Mouse (Mus musculus): ENCODE results near the gene Dmxl2. TPM values are rescaled to one million over a fixed set of nuclear protein-coding genes. Genes with fewer than 3 reads are reported as not detected.

Dmxl2 gene
- polyA plus RNA-seq, 1 experiment: 0.25 TPM

DNA sequence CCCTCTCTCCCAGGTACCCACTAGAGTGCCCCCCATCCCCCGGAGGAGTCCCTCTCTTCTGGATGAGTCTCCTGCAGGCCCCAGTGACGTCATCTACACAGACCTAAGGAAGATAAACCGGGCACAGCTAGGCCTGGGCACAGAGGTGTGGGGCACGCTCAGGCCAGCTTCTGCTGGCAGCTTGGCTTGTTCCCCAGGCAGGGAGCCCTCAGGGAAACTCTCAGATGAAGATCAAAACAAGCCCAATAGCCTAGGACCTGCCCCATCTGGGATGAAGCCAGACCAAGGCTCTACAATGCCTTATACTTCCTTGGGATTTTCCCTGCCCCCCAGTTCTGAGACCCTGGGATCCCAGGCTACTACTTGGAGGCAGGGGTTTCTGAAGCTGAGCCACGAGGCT, 39.4 kb upstream of the Dmxl2 start:
- peaks cover 27% of the 10 kb centered on the region for H3K27me3 ChIP-seq (ENCODE audit: control insufficient read depth, insufficient read depth, insufficient read length)
- no peak overlapping the region for H3K4me3 ChIP-seq (ENCODE audit: insufficient read depth, poor library complexity, severe bottlenecking)
- TF ChIP-seq FOSL1 (IDR thresholded peaks at IDR 0.05; ENCODE audit: insufficient read depth, low read length, poor library complexity, severe bottlenecking) (no peak), MYOG (IDR thresholded peaks at IDR 0.05; ENCODE audit: control insufficient read depth, extremely low read depth, insufficient read length) (no peak), USF1 (IDR thresholded peaks at IDR 0.05; ENCODE audit: low read depth) (no peak), MAX (IDR thresholded peaks at IDR 0.05) (no peak), CTCF (IDR thresholded peaks at IDR 0.05; ENCODE audit: control insufficient read depth, insufficient read depth, insufficient read length) (no peak), CEBPB (IDR thresholded peaks at IDR 0.05; ENCODE audit: low read depth) (no peak), MYOD1 (IDR thresholded peaks at IDR 0.05; ENCODE audit: control insufficient read depth, insufficient read length, low read depth) (no peak)

DNA sequence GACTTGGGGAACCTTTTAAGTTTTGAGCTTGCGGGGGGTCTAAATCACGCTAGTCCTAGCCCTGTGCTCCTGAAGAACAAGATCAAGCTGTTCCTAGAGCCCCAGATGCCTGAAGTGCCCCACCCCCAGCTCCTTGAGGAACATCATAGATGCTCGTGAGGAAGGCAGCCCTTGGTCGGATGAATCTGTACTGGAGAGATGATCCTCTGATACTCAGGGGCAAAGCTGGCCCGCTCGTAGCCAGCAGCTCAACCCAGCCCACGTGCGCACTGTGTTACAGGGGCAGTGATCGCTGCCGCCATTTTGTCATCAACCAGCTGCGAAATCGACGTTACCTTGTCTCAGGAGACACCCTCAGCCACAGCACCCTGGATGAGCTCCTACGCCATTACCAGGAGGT, 37.3 kb upstream of the Dmxl2 start, which contains the start of gene Sh2d7:
Gene Sh2d7 (plus strand): TSS at position 301 of the 400 bp plus-strand sequence.
- peaks cover 32% of the 10 kb centered on the region for H3K27me3 ChIP-seq (ENCODE audit: control insufficient read depth, insufficient read depth, insufficient read length)
- TF ChIP-seq USF1 (IDR thresholded peaks at IDR 0.05; ENCODE audit: low read depth) (no peak), CEBPB (IDR thresholded peaks at IDR 0.05; ENCODE audit: low read depth) (no peak), FOSL1 (IDR thresholded peaks at IDR 0.05; ENCODE audit: insufficient read depth, low read length, poor library complexity, severe bottlenecking) (no peak), MYOG (IDR thresholded peaks at IDR 0.05; ENCODE audit: control insufficient read depth, extremely low read depth, insufficient read length) (no peak), CTCF (IDR thresholded peaks at IDR 0.05; ENCODE audit: control insufficient read depth, insufficient read depth, insufficient read length) (no peak), MAX (IDR thresholded peaks at IDR 0.05) (no peak), MYOD1 (IDR thresholded peaks at IDR 0.05; ENCODE audit: control insufficient read depth, insufficient read length, low read depth) (no peak)
- H3ac ChIP-seq (ENCODE audit: control insufficient read depth, insufficient read length, low read depth): no peak within 1 kb of the TSS
- no peaks in the 10 kb centered on the region for H3K79me3 ChIP-seq (ENCODE audit: low read depth)
- H3K36me3 ChIP-seq (ENCODE audit: control insufficient read depth, insufficient read depth): no peaks in the 10 kb centered on the region
- no peaks in the 10 kb centered on the region for H3K79me2 ChIP-seq (ENCODE audit: control insufficient read depth, insufficient read depth)
- no peak within 1 kb of the TSS for H3K4me3 ChIP-seq (ENCODE audit: insufficient read depth, poor library complexity, severe bottlenecking)

More for the DNA sequence above, 39.4 kb upstream of the Dmxl2 start:
- Histone ChIP-seq H3K79me2 (ENCODE audit: control insufficient read depth, insufficient read depth) (no peaks in the 10 kb centered on the region), H3ac (ENCODE audit: control insufficient read depth, insufficient read length, low read depth) (no peak overlapping the region), H3K36me3 (ENCODE audit: control insufficient read depth, insufficient read depth) (no peaks in the 10 kb centered on the region), H3K79me3 (ENCODE audit: low read depth) (no peaks in the 10 kb centered on the region)

DNA sequence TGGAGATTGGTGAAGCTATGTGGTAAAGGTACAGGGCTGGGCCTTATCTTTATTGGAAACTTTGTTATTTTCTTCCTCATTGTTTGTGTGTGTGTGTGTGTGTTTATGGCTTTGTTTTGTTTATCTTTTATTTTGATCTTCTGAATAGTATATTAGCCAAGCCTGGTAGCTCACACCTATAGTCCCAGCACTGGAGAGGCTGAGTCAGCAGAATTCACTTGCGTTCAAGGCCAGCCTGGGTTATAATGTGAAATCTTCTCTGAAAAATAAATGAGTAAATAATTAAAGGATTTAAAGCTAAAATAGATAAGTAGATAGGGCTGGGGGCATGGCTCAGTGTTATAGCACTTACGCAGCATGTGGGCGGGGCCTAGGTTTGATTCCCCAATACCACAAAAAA, 36.8 kb upstream of the Dmxl2 start:
- no peak for TF ChIP-seq CTCF (IDR thresholded peaks at IDR 0.05; ENCODE audit: control insufficient read depth, insufficient read depth, insufficient read length)
- no peak for TF ChIP-seq MYOD1 (IDR thresholded peaks at IDR 0.05; ENCODE audit: control insufficient read depth, insufficient read length, low read depth)
- TF ChIP-seq USF1 (IDR thresholded peaks at IDR 0.05; ENCODE audit: low read depth): no peak
- TF ChIP-seq CEBPB (IDR thresholded peaks at IDR 0.05; ENCODE audit: low read depth): no peak
- no peak for TF ChIP-seq MAX (IDR thresholded peaks at IDR 0.05)
- no peak for TF ChIP-seq FOSL1 (IDR thresholded peaks at IDR 0.05; ENCODE audit: insufficient read depth, low read length, poor library complexity, severe bottlenecking)
- TF ChIP-seq MYOG (IDR thresholded peaks at IDR 0.05; ENCODE audit: control insufficient read depth, extremely low read depth, insufficient read length): no peak
- no peaks in the 10 kb centered on the region for H3K79me3 ChIP-seq (ENCODE audit: low read depth)
- no peak overlapping the region for H3ac ChIP-seq (ENCODE audit: control insufficient read depth, insufficient read length, low read depth)
- no peaks in the 10 kb centered on the region for H3K36me3 ChIP-seq (ENCODE audit: control insufficient read depth, insufficient read depth)
- H3K4me3 ChIP-seq (ENCODE audit: insufficient read depth, poor library complexity, severe bottlenecking): no peak overlapping the region
- peaks cover 28% of the 10 kb centered on the region for H3K27me3 ChIP-seq (ENCODE audit: control insufficient read depth, insufficient read depth, insufficient read length)
- H3K79me2 ChIP-seq (ENCODE audit: control insufficient read depth, insufficient read depth): no peaks in the 10 kb centered on the region

DNA sequence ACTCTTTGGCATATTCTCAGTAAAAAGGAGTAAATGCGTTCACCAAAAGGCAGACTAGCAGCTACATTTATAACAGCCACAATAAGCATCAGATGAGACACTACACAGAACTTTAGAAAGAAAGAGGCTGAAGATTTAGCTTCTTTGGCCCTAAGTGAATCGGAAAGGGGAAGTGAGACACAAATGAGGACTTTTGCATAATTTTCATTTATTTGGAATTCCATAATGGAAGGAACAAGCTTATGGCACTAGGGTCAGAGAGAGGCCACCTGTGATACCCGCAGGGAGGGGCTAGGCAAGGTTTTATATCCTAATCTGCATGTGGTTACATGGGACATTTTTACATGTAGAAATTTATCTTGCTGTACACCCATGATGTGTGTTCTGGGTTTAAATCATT, 36.1 kb upstream of the Dmxl2 start:
- H3K79me3 ChIP-seq (ENCODE audit: low read depth): no peaks in the 10 kb centered on the region
- H3K36me3 ChIP-seq (ENCODE audit: control insufficient read depth, insufficient read depth): no peaks in the 10 kb centered on the region
- H3ac ChIP-seq (ENCODE audit: control insufficient read depth, insufficient read length, low read depth): no peak overlapping the region
- no peak overlapping the region for H3K4me3 ChIP-seq (ENCODE audit: insufficient read depth, poor library complexity, severe bottlenecking)
- TF ChIP-seq USF1 (IDR thresholded peaks at IDR 0.05; ENCODE audit: low read depth): no peak
- TF ChIP-seq MAX (IDR thresholded peaks at IDR 0.05): no peak
- no peak for TF ChIP-seq CTCF (IDR thresholded peaks at IDR 0.05; ENCODE audit: control insufficient read depth, insufficient read depth, insufficient read length)
- H3K27me3 ChIP-seq (ENCODE audit: control insufficient read depth, insufficient read depth, insufficient read length): peaks cover 26% of the 10 kb centered on the region
- H3K79me2 ChIP-seq (ENCODE audit: control insufficient read depth, insufficient read depth): no peaks in the 10 kb centered on the region

DNA sequence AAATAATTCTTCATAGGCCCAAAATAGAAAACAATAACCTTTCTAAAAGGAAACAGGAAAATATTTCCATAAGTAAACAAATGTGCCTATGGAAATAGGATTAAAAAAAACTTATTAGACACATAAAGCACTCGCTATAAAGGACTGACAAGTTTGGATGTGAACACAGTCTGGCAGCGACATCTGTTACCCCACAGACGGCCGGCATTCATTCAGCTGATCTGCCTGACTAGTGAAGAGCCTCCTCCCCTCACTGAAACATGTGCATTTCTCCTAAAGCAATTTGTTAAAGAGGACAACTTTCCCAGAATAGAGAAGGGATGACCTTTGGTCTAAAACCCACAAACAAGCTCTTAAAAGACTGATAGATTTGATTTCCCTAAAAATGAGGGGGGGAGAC, 35.6 kb upstream of the Dmxl2 start:
- no peaks in the 10 kb centered on the region for H3K79me2 ChIP-seq (ENCODE audit: control insufficient read depth, insufficient read depth)
- H3K27me3 ChIP-seq (ENCODE audit: control insufficient read depth, insufficient read depth, insufficient read length): peaks cover 23% of the 10 kb centered on the region
- no peak for TF ChIP-seq USF1 (IDR thresholded peaks at IDR 0.05; ENCODE audit: low read depth)
- no peak for TF ChIP-seq CTCF (IDR thresholded peaks at IDR 0.05; ENCODE audit: control insufficient read depth, insufficient read depth, insufficient read length)
- no peak for TF ChIP-seq CEBPB (IDR thresholded peaks at IDR 0.05; ENCODE audit: low read depth)
- TF ChIP-seq MYOG (IDR thresholded peaks at IDR 0.05; ENCODE audit: control insufficient read depth, extremely low read depth, insufficient read length): no peak
- no peak for TF ChIP-seq FOSL1 (IDR thresholded peaks at IDR 0.05; ENCODE audit: insufficient read depth, low read length, poor library complexity, severe bottlenecking)
- TF ChIP-seq MAX (IDR thresholded peaks at IDR 0.05): no peak
- TF ChIP-seq MYOD1 (IDR thresholded peaks at IDR 0.05; ENCODE audit: control insufficient read depth, insufficient read length, low read depth): no peak
- H3K36me3 ChIP-seq (ENCODE audit: control insufficient read depth, insufficient read depth): no peaks in the 10 kb centered on the region
- H3ac ChIP-seq (ENCODE audit: control insufficient read depth, insufficient read length, low read depth): no peak overlapping the region
- H3K4me3 ChIP-seq (ENCODE audit: insufficient read depth, poor library complexity, severe bottlenecking): no peak overlapping the region
- H3K79me3 ChIP-seq (ENCODE audit: low read depth): no peaks in the 10 kb centered on the region

DNA sequence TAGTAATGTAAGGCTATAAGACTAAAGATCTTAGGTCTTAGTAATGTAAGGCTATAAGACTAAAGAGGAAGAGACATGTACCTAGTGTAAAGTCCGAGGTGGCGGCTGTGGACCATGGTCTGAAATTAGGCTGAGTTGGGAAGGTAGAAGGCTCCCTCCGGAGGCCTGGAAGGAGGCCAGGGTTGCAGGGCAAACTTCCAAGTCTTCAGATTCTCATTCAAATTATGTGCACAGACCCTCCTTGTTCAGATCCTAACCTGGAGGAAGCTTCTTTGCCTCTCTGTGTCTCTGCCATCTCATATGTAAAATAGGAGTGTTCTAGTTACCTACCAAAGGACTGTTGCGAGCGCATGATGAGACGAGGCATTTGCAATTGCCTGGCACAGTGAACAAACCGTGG, 34.8 kb upstream of the Dmxl2 start:
- no peaks in the 10 kb centered on the region for H3K79me2 ChIP-seq (ENCODE audit: control insufficient read depth, insufficient read depth)
- no peaks in the 10 kb centered on the region for H3K79me3 ChIP-seq (ENCODE audit: low read depth)
- TF ChIP-seq MYOG (IDR thresholded peaks at IDR 0.05; ENCODE audit: control insufficient read depth, extremely low read depth, insufficient read length) (no peak), FOSL1 (IDR thresholded peaks at IDR 0.05; ENCODE audit: insufficient read depth, low read length, poor library complexity, severe bottlenecking) (no peak), USF1 (IDR thresholded peaks at IDR 0.05; ENCODE audit: low read depth) (no peak), MAX (IDR thresholded peaks at IDR 0.05) (no peak), CTCF (IDR thresholded peaks at IDR 0.05; ENCODE audit: control insufficient read depth, insufficient read depth, insufficient read length) (no peak), MYOD1 (IDR thresholded peaks at IDR 0.05; ENCODE audit: control insufficient read depth, insufficient read length, low read depth) (no peak), CEBPB (IDR thresholded peaks at IDR 0.05; ENCODE audit: low read depth) (no peak)
- H3K27me3 ChIP-seq (ENCODE audit: control insufficient read depth, insufficient read depth, insufficient read length): peaks cover 23% of the 10 kb centered on the region
- no peaks in the 10 kb centered on the region for H3K36me3 ChIP-seq (ENCODE audit: control insufficient read depth, insufficient read depth)
- H3K4me3 ChIP-seq (ENCODE audit: insufficient read depth, poor library complexity, severe bottlenecking): no peak overlapping the region
- no peak overlapping the region for H3ac ChIP-seq (ENCODE audit: control insufficient read depth, insufficient read length, low read depth)
